Mouse (Mus musculus) spleen, adult 2 months (tissue): Measurements from ENCODE around the gene Ppp1r16b.

Experiments used
- CTCF ChIP-seq: fragments of 200-500 bp; IDR thresholded peaks from 2 replicates; pipeline ENCODE4 v1.5.1; 2011; ENCODE audit warnings: mild to moderate bottlenecking, inconsistent platforms; ENCODE audit not compliant: insufficient read depth, insufficient read length, insufficient replicate concordance; ENCODE audit errors: extremely low read depth
- POLR2A ChIP-seq: fragments of 200-500 bp; IDR thresholded peaks from 2 replicates; pipeline ENCODE4 v1.6.1; 2011; ENCODE audit warnings: low read depth, low read length, inconsistent platforms

DNA sequence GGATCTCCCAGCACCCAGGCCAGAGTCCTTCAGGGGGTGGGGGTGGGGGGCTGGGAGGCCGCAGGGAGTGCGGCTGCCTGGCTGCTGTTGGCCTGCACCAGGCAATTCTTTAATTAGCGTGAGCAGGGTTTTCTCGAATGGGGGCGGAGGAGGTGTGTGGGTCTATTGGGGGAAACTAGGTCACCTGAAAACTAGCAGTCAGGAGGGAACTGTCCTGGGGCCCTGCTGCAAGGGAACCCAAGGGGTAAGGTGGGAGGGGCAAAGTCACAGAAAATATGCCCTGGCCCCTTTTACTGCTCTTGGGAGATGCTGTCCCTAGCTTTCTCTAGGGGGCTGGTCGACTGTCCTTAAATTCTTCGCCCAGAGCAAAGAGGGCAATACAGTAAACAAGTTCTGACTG is 24.4 kb downstream of the Ppp1r16b start:
- TF ChIP-seq CTCF (no peak), POLR2A (no peak)
